Mouse (Mus musculus) layer of hippocampus, postnatal 36 days (tissue): ENCODE measurements at regions not wholly inside any gene's neighbourhood (a gene's known extent, or its start where the extent isn't known, plus 50 kb on each side); places are given as distances from the start of the nearest gene placed in this dataset.
"Not testable (repeated sequence)": the region's sequence is repeated elsewhere in the genome, so short reads cannot be mapped to it uniquely, and the experiment has no call there.

Experiments used
- DNase-seq, 2 experiments: peaks; one replicate each; pipeline ENCODE4 v3.0.0; 2022

GRCm38 (mm10) chr10:68961376-68961775 lies 189.9 kb upstream of the Rhobtb1 start:
- no peak for DNase-seq

- no peak for DNase-seq
These were observed 188.1 kb upstream of the Rhobtb1 start for GRCm38 (mm10) chr10:68963090-68963489.

- DNase-seq: no peak
These were observed 186.0 kb upstream of the Rhobtb1 start for GRCm38 (mm10) chr10:68965271-68965670.

GRCm38 (mm10) chr10:68967976-68968968 lies 183.0 kb upstream of the Rhobtb1 start:
- no peak for DNase-seq

- DNase-seq: no peak
These were observed 180.7 kb upstream of the Rhobtb1 start for GRCm38 (mm10) chr10:68970521-68970920.

GRCm38 (mm10) chr10:68974771-68975170 lies 176.5 kb upstream of the Rhobtb1 start:
- DNase-seq: no peak

- no peak for DNase-seq
These were observed 174.7 kb upstream of the Rhobtb1 start for GRCm38 (mm10) chr10:68976443-68977025.

GRCm38 (mm10) chr10:68978115-68978514 lies 173.1 kb upstream of the Rhobtb1 start:
- no peak for DNase-seq

GRCm38 (mm10) chr10:68979949-68980348 lies 171.3 kb upstream of the Rhobtb1 start:
- no peak for DNase-seq

- no peak for DNase-seq
These were observed 168.9 kb upstream of the Rhobtb1 start for GRCm38 (mm10) chr10:68982288-68982687.

GRCm38 (mm10) chr10:68990584-68990983 lies 160.7 kb upstream of the Rhobtb1 start:
- no peak for DNase-seq

- DNase-seq: no peak
These were observed 151.6 kb upstream of the Rhobtb1 start for GRCm38 (mm10) chr10:68999610-69000009.

- no peak for DNase-seq
These were observed 149.4 kb upstream of the Rhobtb1 start for GRCm38 (mm10) chr10:69001654-69002435.

GRCm38 (mm10) chr10:69005199-69005872 lies 145.9 kb upstream of the Rhobtb1 start:
- DNase-seq: peak; percentile 80 to 87

GRCm38 (mm10) chr10:69008679-69009078 lies 142.6 kb upstream of the Rhobtb1 start:
- DNase-seq: not testable (repeated sequence)

- DNase-seq: no peak
These were observed 130.2 kb upstream of the Rhobtb1 start for GRCm38 (mm10) chr10:69020811-69021743.

GRCm38 (mm10) chr10:69033410-69033809 lies 117.8 kb upstream of the Rhobtb1 start:
- no peak for DNase-seq

GRCm38 (mm10) chr10:69034390-69035120 lies 116.7 kb upstream of the Rhobtb1 start:
- no peak for DNase-seq

GRCm38 (mm10) chr10:69035536-69035935 lies 115.7 kb upstream of the Rhobtb1 start:
- not testable (repeated sequence) for DNase-seq

GRCm38 (mm10) chr10:69036096-69036495 lies 115.1 kb upstream of the Rhobtb1 start:
- no peak for DNase-seq
